Mouse (Mus musculus) spleen, adult 2 months (tissue): ENCODE data around the gene Gm20388. TPM values are rescaled to one million over a fixed set of nuclear protein-coding genes. Genes with fewer than 3 reads are reported as not detected.

Experiments used
- DNase-seq, 2 experiments: peaks; one replicate each; pipeline versions ENCODE4 v3.0.0 to v3.0.0-alpha.2; 2012 to 2021; ENCODE audit warnings: low spot score in 2 of 2, low read depth in 1 of 2
- H3K27ac ChIP-seq: fragments of 200-500 bp; 2 replicates; pipeline ENCODE4 v1.5.1; 2012; ENCODE audit warnings: low read length, inconsistent platforms; ENCODE audit not compliant: insufficient read depth
- H3K27me3 ChIP-seq: fragments of 200-500 bp; 2 replicates; pipeline ENCODE4 v1.6.1; 2012; ENCODE audit warnings: mild to moderate bottlenecking, moderate library complexity, low read length, inconsistent platforms; ENCODE audit not compliant: control insufficient read depth, insufficient read depth
- H3K36me3 ChIP-seq: fragments of 200-500 bp; 2 replicates; pipeline ENCODE4 v1.6.1; 2012; ENCODE audit warnings: mild to moderate bottlenecking, low read length, inconsistent platforms; ENCODE audit not compliant: control insufficient read depth, insufficient read depth
- H3K4me1 ChIP-seq: fragments of 200-500 bp; 2 replicates; pipeline ENCODE4 v1.6.1; 2011; ENCODE audit warnings: inconsistent platforms; ENCODE audit not compliant: control insufficient read depth, insufficient read depth, insufficient read length
- H3K4me3 ChIP-seq: fragments of 200-500 bp; 2 replicates; pipeline ENCODE4 v1.5.1; 2011; ENCODE audit warnings: mild to moderate bottlenecking, inconsistent platforms; ENCODE audit not compliant: insufficient read depth, insufficient read length; ENCODE audit errors: extremely low read depth
- CTCF ChIP-seq: fragments of 200-500 bp; IDR thresholded peaks from 2 replicates; pipeline ENCODE4 v1.5.1; 2011; ENCODE audit warnings: mild to moderate bottlenecking, inconsistent platforms; ENCODE audit not compliant: insufficient read depth, insufficient read length, insufficient replicate concordance; ENCODE audit errors: extremely low read depth
- POLR2A ChIP-seq: fragments of 200-500 bp; IDR thresholded peaks from 2 replicates; pipeline ENCODE4 v1.6.1; 2011; ENCODE audit warnings: low read depth, low read length, inconsistent platforms
- WGBS: fragments of 180-500 bp; shearing (Covaris S2); methylation state at CpG from one replicate; pipeline ENCODE4 v1.1.7; 2018; 5-methylcytosine and 5-hydroxymethylcytosine counted together
- polyA plus RNA-seq: library from polyadenylated mRNA; depleted of rRNA; stranded (reverse); fragments of >200 nt; gene quantifications from 2 replicates; pipeline ENCODE4 v1.2.3, GENCODE M21; 2012

Gm20388 gene
- polyA plus RNA-seq, 1 experiment = 26.1 TPM

DNA sequence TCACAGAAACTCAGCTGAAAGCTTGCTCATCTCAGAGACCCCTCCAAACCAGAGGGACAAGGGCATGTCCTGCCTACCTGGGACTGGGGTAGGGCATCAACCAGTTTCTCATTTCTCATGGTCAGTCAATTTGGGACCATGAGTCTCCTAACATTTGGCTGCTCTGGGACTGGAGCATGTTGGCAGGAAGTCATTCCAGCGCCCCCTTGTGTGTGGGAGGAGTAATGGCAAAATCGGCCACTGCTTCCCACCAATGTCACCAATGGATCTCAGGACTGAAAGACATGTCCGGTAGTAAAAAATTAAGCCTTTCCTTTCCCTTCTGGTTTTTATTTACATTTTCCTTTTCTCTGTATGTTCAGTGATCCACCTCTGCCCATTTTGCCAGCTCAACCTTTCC is 1318.3 kb downstream of the Gm20388 start:
- no peak for DNase-seq
- TF ChIP-seq POLR2A (no peak), CTCF (peak; percentile 25; the same call in 1 of the 2 replicates)
- H3K4me3 ChIP-seq = no peak overlapping the region
- H3K4me1 ChIP-seq = no peaks in the 10 kb centered on the region
- H3K36me3 ChIP-seq = no peaks in the 10 kb centered on the region
- WGBS = 46% methylated on average over 3 of the region's 3 CpGs
- no peak overlapping the region for H3K27ac ChIP-seq
- no peaks in the 10 kb centered on the region for H3K27me3 ChIP-seq

DNA sequence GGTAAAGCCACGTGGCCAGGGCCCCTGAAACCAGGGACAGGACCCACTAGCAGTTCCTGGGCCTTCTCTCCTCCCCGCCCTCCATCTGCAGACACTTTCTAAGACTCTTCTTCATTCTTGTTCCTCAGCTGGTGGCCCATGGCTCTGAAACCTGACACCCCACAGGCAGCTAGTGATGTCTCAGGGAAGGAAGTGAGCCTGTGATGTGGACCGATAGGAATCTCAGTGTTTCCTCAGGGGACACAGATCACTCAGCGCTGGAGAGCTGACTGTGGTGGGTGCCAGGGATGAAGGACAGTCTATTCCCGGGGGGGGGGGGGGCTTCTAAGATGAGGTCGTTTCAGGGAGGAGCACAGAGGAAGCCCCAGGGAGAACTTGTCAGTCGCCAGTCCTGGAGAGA is 1318.9 kb downstream of the Gm20388 start:
- no peaks in the 10 kb centered on the region for H3K4me1 ChIP-seq
- H3K27ac ChIP-seq = no peak overlapping the region
- TF ChIP-seq POLR2A (no peak), CTCF (no peak)
- WGBS = 23% methylated on average over 7 of the region's 7 CpGs
- H3K36me3 ChIP-seq = no peaks in the 10 kb centered on the region
- DNase-seq = no peak
- no peak overlapping the region for H3K4me3 ChIP-seq
- H3K27me3 ChIP-seq = no peaks in the 10 kb centered on the region

DNA sequence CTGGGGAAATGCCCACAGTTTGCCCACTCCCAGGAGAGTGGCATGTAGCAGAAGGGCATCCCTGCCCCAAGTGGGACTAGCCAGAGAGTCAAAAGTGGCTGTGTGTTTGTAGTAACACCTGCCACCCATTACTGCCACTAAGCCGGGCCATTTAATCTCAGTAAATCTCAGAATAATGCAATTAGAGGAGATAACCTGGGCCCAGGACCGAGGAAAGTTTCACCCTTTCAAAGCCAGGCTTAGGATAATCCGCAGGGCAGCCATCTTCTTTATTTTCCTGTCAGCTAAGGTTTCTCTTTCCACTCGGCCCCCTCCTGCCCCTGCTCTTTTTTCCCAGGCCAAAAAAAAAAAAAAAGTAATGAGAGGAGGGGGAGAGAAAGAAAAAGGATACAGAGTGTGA is 1322.6 kb downstream of the Gm20388 start:
- H3K36me3 ChIP-seq = no peaks in the 10 kb centered on the region

GRCm38 (mm10) chr8:121234915-121235314 is 1324.3 kb downstream of the Gm20388 start:
- no peak overlapping the region for H3K4me3 ChIP-seq
- no peaks in the 10 kb centered on the region for H3K4me1 ChIP-seq
- H3K36me3 ChIP-seq = no peaks in the 10 kb centered on the region
- no peak for DNase-seq
- H3K27ac ChIP-seq = no peak overlapping the region
- H3K27me3 ChIP-seq = no peaks in the 10 kb centered on the region
- peak; percentile 60; the same call in 1 of the 2 replicates for TF ChIP-seq CTCF
- no peak for TF ChIP-seq POLR2A
- 63% methylated on average over 7 of the region's 7 CpGs for WGBS

More for the DNA sequence above, 1322.6 kb downstream of the Gm20388 start:
- H3K4me3 ChIP-seq = no peak overlapping the region
- H3K4me1 ChIP-seq = no peaks in the 10 kb centered on the region
- H3K27ac ChIP-seq = no peak overlapping the region
- no peaks in the 10 kb centered on the region for H3K27me3 ChIP-seq
- DNase-seq = no peak
- TF ChIP-seq CTCF (no peak), POLR2A (no peak)
- 69% methylated on average over 4 of the region's 4 CpGs for WGBS

GRCm38 (mm10) chr8:121239640-121240039 is 1329.0 kb downstream of the Gm20388 start:
- Histone ChIP-seq H3K27me3 (no peaks in the 10 kb centered on the region), H3K4me1 (no peaks in the 10 kb centered on the region), H3K27ac (no peak overlapping the region), H3K36me3 (no peaks in the 10 kb centered on the region), H3K4me3 (no peak overlapping the region)
- WGBS = 87% methylated on average over 6 of the region's 6 CpGs
- no peak for DNase-seq
- TF ChIP-seq CTCF (no peak), POLR2A (no peak)

- H3K4me1 ChIP-seq = no peaks in the 10 kb centered on the region
- TF ChIP-seq CTCF = no peak
- no peak for TF ChIP-seq POLR2A
- H3K27ac ChIP-seq = no peak overlapping the region
- no peak for DNase-seq
- no peaks in the 10 kb centered on the region for H3K36me3 ChIP-seq
- 40% methylated on average over 14 of the region's 14 CpGs for WGBS
- H3K4me3 ChIP-seq = no peak overlapping the region
- no peaks in the 10 kb centered on the region for H3K27me3 ChIP-seq
These were observed 1331.3 kb downstream of the Gm20388 start for GRCm38 (mm10) chr8:121241761-121242552.

- Histone ChIP-seq H3K36me3 (no peaks in the 10 kb centered on the region), H3K27ac (no peak overlapping the region), H3K4me3 (no peak overlapping the region), H3K4me1 (no peaks in the 10 kb centered on the region), H3K27me3 (no peaks in the 10 kb centered on the region)
- no peak for DNase-seq
- TF ChIP-seq POLR2A = no peak
- TF ChIP-seq CTCF = no peak
- WGBS = 48% methylated on average over 13 of the region's 13 CpGs
These were observed 1332.0 kb downstream of the Gm20388 start for GRCm38 (mm10) chr8:121242671-121243070.
